Mouse (Mus musculus) hindbrain, embryonic 11.5 days (tissue): ENCODE data around the gene Nrd1. TPM values are rescaled to one million over a fixed set of nuclear protein-coding genes. Genes with fewer than 3 reads are reported as not detected.

Source experiments
- ATAC-seq: fragments of 200-750 bp; cut with Nextera tagmentation; 2 replicates; pipeline ENCODE4 v1.8.0; 2017; ENCODE audit warnings: mild to moderate bottlenecking, moderate TSS enrichment, moderate library complexity; ENCODE audit not compliant: low FRiP score
- DNase-seq: peaks from one replicate; pipeline ENCODE4 v3.0.0-alpha.2; 2015; ENCODE audit warnings: low spot score
- H3K27ac ChIP-seq: fragments of 300-500 bp; sonication (generic); 2 replicates; pipeline ENCODE4 v1.5.1; 2014; ENCODE audit warnings: mild to moderate bottlenecking, low read depth, low read length
- H3K27me3 ChIP-seq: fragments of 300-500 bp; sonication (generic); 2 replicates; pipeline ENCODE4 v1.6.1; 2014; ENCODE audit warnings: mild to moderate bottlenecking, low read length, moderate library complexity, mixed read lengths; ENCODE audit not compliant: control insufficient read depth, insufficient read depth
- H3K36me3 ChIP-seq: fragments of 300-500 bp; sonication (generic); 2 replicates; pipeline ENCODE4 v1.6.1; 2014; ENCODE audit warnings: mild to moderate bottlenecking, low read length, moderate library complexity, mixed read lengths; ENCODE audit not compliant: control insufficient read depth, insufficient read depth
- H3K4me1 ChIP-seq: fragments of 300-500 bp; sonication (generic); replicated peaks from 2 replicates; pipeline ENCODE4 v1.6.1; 2014; ENCODE audit warnings: low read length, mixed read lengths; ENCODE audit not compliant: control insufficient read depth, insufficient read depth
- H3K4me2 ChIP-seq: fragments of 300-500 bp; sonication (generic); replicated peaks from 2 replicates; pipeline ENCODE4 v1.6.1; 2014; ENCODE audit warnings: mild to moderate bottlenecking, low read depth, low read length
- H3K4me3 ChIP-seq: fragments of 300-500 bp; sonication (generic); 2 replicates; pipeline ENCODE4 v1.5.1; 2014; ENCODE audit warnings: low read depth, low read length
- H3K9ac ChIP-seq: fragments of 300-500 bp; sonication (generic); 2 replicates; pipeline ENCODE4 v1.6.1; 2014; ENCODE audit warnings: low read depth, low read length
- H3K9me3 ChIP-seq: fragments of 300-500 bp; sonication (generic); 2 replicates; pipeline ENCODE4 v1.6.1; 2016; ENCODE audit warnings: low read length; ENCODE audit not compliant: control insufficient read depth
- WGBS: fragments of 180-500 bp; shearing (Covaris S2); extraction: QIAGEN DNeasy Blood & Tissue Kit; methylation state at CpG from one replicate; pipeline ENCODE4 v1.1.7; 2014; 5-methylcytosine and 5-hydroxymethylcytosine counted together
- polyA plus RNA-seq: library from polyadenylated mRNA; unstranded; fragments of >200 nt; fragmentation: Nextera tagmentation; extraction: Ambion mirVana; gene quantifications from 2 replicates; pipeline ENCODE4 v1.2.1, GENCODE M21; 2014

Gene Nrd1
- polyA plus RNA-seq, 1 experiment from 2014 or later: 82.5 TPM

DNA sequence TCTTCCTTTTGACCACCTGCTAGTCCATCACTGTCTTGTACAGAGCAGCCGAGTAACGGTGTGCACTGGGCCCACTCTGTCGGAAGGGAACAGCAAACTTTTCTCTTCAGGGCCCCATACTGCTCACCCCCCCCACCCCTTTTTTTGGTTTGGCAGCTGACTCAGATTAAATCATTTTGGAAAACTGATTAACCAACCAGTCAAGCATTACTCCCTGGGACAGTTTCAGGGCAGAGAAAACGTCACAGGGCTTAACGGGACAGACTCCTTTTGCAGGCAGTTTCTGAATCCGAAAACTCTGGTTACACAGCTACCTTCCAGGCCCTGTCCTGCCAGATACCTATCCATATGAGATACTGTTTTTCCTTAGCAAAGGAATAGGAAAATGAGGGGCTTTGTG is 64.5 kb downstream of the Nrd1 start:
- WGBS: 92% methylated on average over 6 of the region's 6 CpGs
- Histone ChIP-seq H3K27me3 (no peaks in the 10 kb centered on the region), H3K9me3 (no peaks in the 10 kb centered on the region), H3K4me3 (no peak overlapping the region), H3K27ac (no peak overlapping the region), H3K9ac (no peak overlapping the region), H3K36me3 (peaks cover 3% of the 10 kb centered on the region; the same call in 1 of the 2 replicates), H3K4me1 (no peaks in the 10 kb centered on the region), H3K4me2 (no peak overlapping the region)
- ATAC-seq: no peak
- DNase-seq: no peak

GRCm38 (mm10) chr4:109065714-109066113 is 65.3 kb downstream of the Nrd1 start:
- Histone ChIP-seq H3K4me2 (no peak overlapping the region), H3K9ac (no peak overlapping the region), H3K36me3 (peaks cover 5% of the 10 kb centered on the region; the same call in 1 of the 2 replicates), H3K4me1 (no peaks in the 10 kb centered on the region), H3K27ac (no peak overlapping the region), H3K27me3 (no peaks in the 10 kb centered on the region), H3K4me3 (no peak overlapping the region), H3K9me3 (no peaks in the 10 kb centered on the region)
- ATAC-seq (no peak), DNase-seq (no peak)
- 93% methylated on average over 5 of the region's 5 CpGs for WGBS

DNA sequence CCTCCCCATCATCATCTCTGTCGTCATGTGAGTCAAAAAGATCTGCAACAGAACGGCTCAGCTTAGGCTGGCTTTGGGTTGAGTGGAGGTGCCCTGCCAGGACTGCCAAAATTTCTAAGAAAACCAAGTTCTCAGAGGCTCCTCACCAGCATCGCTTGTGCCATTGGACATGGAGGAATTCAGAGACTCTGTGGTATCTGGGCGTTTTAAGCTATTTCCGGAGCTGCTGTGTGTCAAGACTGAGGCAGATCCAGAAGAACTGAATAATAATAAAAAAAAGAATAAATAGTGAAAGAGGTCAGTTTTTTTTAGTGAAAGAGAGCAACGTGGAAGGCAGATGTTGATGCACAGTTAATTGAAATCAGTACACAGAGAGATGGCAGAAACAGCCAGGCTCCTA is 72.4 kb downstream of the Nrd1 start:
- no peaks in the 10 kb centered on the region for H3K27me3 ChIP-seq
- DNase-seq: no peak
- no peaks in the 10 kb centered on the region for H3K9me3 ChIP-seq
- 0 out of 2 replicates have a peak, but pooled peaks cover 2% of the 10 kb centered on the region for H3K36me3 ChIP-seq
- 89% methylated on average over 6 of the region's 6 CpGs for WGBS
- no peak overlapping the region for H3K27ac ChIP-seq
- no peak overlapping the region for H3K4me3 ChIP-seq
- H3K9ac ChIP-seq: no peak overlapping the region
- no peaks in the 10 kb centered on the region for H3K4me1 ChIP-seq
- H3K4me2 ChIP-seq: no peak overlapping the region
- ATAC-seq: no peak

DNA sequence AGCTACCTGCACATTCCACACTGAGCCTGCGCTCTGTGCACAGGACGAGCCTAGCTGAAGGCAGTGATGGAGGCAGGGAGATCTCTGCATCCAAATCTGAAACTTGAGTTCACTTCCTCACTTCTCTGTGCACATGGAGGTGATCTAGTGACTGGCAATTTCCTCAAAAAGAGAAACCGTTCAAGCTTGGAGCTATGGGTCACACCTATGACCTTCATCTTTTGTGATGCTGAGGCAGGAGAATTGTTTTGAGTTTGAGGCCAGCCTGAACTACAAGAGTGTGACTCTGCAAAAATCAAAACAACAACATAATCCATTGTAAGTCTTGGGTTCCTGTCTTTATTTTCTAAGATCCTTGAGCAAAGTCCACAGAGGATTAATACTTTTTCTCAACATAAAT is 72.8 kb downstream of the Nrd1 start:
- Histone ChIP-seq H3K27me3 (no peaks in the 10 kb centered on the region), H3K9ac (no peak overlapping the region), H3K4me2 (no peak overlapping the region), H3K4me3 (no peak overlapping the region), H3K9me3 (no peaks in the 10 kb centered on the region), H3K4me1 (no peaks in the 10 kb centered on the region), H3K27ac (no peak overlapping the region), H3K36me3 (0 out of 2 replicates have a peak, but pooled peaks cover 2% of the 10 kb centered on the region)
- 92% methylated on average over 3 of the region's 3 CpGs for WGBS
- DNase-seq (no peak), ATAC-seq (no peak)

- no peaks in the 10 kb centered on the region for H3K4me1 ChIP-seq
- ATAC-seq (no peak), DNase-seq (no peak)
- H3K9me3 ChIP-seq: no peaks in the 10 kb centered on the region
- no peaks in the 10 kb centered on the region for H3K36me3 ChIP-seq
- no peak overlapping the region for H3K4me3 ChIP-seq
- H3K4me2 ChIP-seq: no peak overlapping the region
- no peaks in the 10 kb centered on the region for H3K27me3 ChIP-seq
- H3K9ac ChIP-seq: no peak overlapping the region
- WGBS: 91% methylated on average over 7 of the region's 7 CpGs
- H3K27ac ChIP-seq: no peak overlapping the region
Measured at GRCm38 (mm10) chr4:109078941-109079340, 78.5 kb downstream of the Nrd1 start.

- Histone ChIP-seq H3K4me1 (no peaks in the 10 kb centered on the region), H3K4me2 (no peak overlapping the region), H3K9ac (no peak overlapping the region), H3K36me3 (no peaks in the 10 kb centered on the region), H3K9me3 (no peaks in the 10 kb centered on the region), H3K4me3 (no peak overlapping the region), H3K27ac (no peak overlapping the region), H3K27me3 (no peaks in the 10 kb centered on the region)
- DNase-seq (no peak), ATAC-seq (no peak)
- 86% methylated on average over 3 of the region's 3 CpGs for WGBS
Measured at GRCm38 (mm10) chr4:109079676-109080075, 79.2 kb downstream of the Nrd1 start.

DNA sequence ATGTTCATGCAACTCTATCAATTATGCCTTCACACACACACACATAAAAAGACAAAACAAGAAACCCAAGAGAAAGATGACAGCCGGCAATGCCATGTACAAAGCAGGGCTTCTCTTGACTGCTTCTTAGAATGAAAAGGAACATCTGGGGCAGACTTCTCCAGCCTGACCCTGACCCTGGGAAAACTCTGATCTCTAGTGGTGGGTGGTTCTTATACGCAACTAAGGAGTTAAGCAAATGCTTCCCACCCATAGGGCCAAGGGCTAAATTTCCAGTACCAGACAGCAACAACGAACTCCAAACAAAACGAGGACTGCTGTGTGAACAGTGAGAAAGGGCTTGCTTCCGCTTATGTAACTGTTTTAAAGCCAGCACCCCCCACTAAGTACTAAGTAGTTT is 79.7 kb downstream of the Nrd1 start:
- H3K9me3 ChIP-seq: no peaks in the 10 kb centered on the region
- 77% methylated on average over 5 of the region's 5 CpGs for WGBS
- H3K36me3 ChIP-seq: no peaks in the 10 kb centered on the region
- H3K4me1 ChIP-seq: no peaks in the 10 kb centered on the region
- no peak overlapping the region for H3K4me3 ChIP-seq
- H3K4me2 ChIP-seq: no peak overlapping the region
- no peak overlapping the region for H3K9ac ChIP-seq
- H3K27me3 ChIP-seq: no peaks in the 10 kb centered on the region
- ATAC-seq (no peak), DNase-seq (no peak)
- H3K27ac ChIP-seq: no peak overlapping the region

DNA sequence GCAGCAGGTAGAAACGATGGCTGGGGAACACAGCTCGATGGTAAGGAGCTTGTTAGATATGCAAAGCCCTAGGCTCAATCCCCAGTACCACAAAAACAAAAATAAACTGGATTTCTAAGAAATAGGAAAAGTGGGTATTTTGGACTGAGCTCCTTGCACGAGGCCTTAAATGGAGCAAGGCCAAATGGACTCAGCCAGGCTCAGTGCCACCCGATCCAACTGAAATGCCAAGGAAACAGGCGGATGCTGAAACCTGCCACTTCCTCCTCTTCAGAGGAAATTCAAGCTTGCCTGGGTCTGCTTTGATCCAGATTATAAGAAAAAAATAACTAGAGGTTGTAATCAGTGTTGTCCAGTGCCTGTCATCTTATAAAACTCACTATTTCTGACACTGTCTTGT is 88.7 kb downstream of the Nrd1 start:
- H3K9me3 ChIP-seq: no peaks in the 10 kb centered on the region
- ATAC-seq: no peak

DNA sequence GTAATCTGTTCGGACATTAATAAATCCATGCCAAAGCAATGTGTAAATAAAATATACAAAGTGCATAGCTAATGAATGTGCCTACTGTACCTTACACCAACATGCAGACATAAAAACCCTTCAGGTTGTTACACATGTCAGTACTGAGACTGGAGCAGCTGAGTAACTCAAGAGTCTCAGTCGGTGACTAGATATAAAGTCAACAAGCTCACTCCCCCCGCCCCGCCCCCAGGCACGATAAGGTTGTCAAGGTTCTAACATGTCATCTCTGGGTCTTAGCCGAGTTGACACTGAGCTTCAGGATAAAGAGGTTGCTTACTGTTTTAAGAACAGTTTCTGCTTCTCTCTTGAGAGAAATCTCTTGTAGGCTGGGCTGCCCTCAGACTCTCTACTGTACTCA is 89.5 kb downstream of the Nrd1 start:
- Histone ChIP-seq H3K4me1 (no peaks in the 10 kb centered on the region), H3K9ac (no peak overlapping the region), H3K27me3 (no peaks in the 10 kb centered on the region), H3K27ac (no peak overlapping the region), H3K36me3 (no peaks in the 10 kb centered on the region), H3K4me3 (no peak overlapping the region), H3K9me3 (no peaks in the 10 kb centered on the region), H3K4me2 (no peak overlapping the region)
- 83% methylated on average over 6 of the region's 6 CpGs for WGBS
- no peak for ATAC-seq
- no peak for DNase-seq

More for the DNA sequence above, 88.7 kb downstream of the Nrd1 start:
- Histone ChIP-seq H3K4me2 (no peak overlapping the region), H3K36me3 (no peaks in the 10 kb centered on the region), H3K9ac (no peak overlapping the region), H3K27me3 (no peaks in the 10 kb centered on the region), H3K4me1 (no peaks in the 10 kb centered on the region), H3K4me3 (no peak overlapping the region), H3K27ac (no peak overlapping the region)
- WGBS: 90% methylated on average over 5 of the region's 5 CpGs
- DNase-seq: no peak
